Mouse (Mus musculus) embryonic facial prominence, embryonic 14.5 days (tissue): ENCODE measurements around the gene Ccdc6. TPM values are rescaled to one million over a fixed set of nuclear protein-coding genes. Genes with fewer than 3 reads are reported as not detected.

Experiments used
- ATAC-seq: fragments of 200-750 bp; cut with Nextera tagmentation; 2 replicates; pipeline ENCODE4 v1.8.0; 2017; ENCODE audit warnings: low read depth, moderate number of reproducible peaks, moderate TSS enrichment
- DNase-seq: peaks from one replicate; pipeline ENCODE4 v3.0.0-alpha.2; 2015; ENCODE audit warnings: low spot score
- H3K27ac ChIP-seq: fragments of 300-500 bp; sonication (generic); replicated peaks from 2 replicates; pipeline ENCODE4 v1.5.1; 2014; ENCODE audit warnings: low read depth, mild to moderate bottlenecking, low read length, moderate library complexity
- H3K27me3 ChIP-seq: fragments of 300-500 bp; sonication (generic); replicated peaks from 2 replicates; pipeline ENCODE4 v1.6.1; 2014; ENCODE audit warnings: low read length; ENCODE audit not compliant: control insufficient read depth, insufficient read depth
- H3K36me3 ChIP-seq: fragments of 300-500 bp; sonication (generic); 2 replicates; pipeline ENCODE4 v1.6.1; 2014; ENCODE audit warnings: low read length, mixed read lengths; ENCODE audit not compliant: control insufficient read depth, insufficient read depth
- H3K4me1 ChIP-seq: fragments of 300-500 bp; sonication (generic); 2 replicates; pipeline ENCODE4 v1.6.1; 2014; ENCODE audit warnings: antibody characterized with exemption, low read length; ENCODE audit not compliant: control insufficient read depth, insufficient read depth
- H3K4me2 ChIP-seq: fragments of 300-500 bp; sonication (generic); 2 replicates; pipeline ENCODE4 v1.6.1; 2014; ENCODE audit warnings: low read depth, mild to moderate bottlenecking, low read length, moderate library complexity, mixed read lengths
- H3K4me3 ChIP-seq: fragments of 300-500 bp; sonication (generic); 2 replicates; pipeline ENCODE4 v1.5.1; 2014; ENCODE audit warnings: low read depth, mild to moderate bottlenecking, low read length
- H3K9ac ChIP-seq: fragments of 300-500 bp; sonication (generic); 2 replicates; pipeline ENCODE4 v1.6.1; 2014; ENCODE audit warnings: low read depth, mild to moderate bottlenecking, low read length, moderate library complexity, mixed read lengths
- H3K9me3 ChIP-seq: fragments of 300-500 bp; sonication (generic); 2 replicates; pipeline ENCODE4 v1.6.1; 2016; ENCODE audit warnings: low read length; ENCODE audit not compliant: control insufficient read depth
- WGBS: fragments of 180-500 bp; shearing (Covaris S2); extraction: QIAGEN DNeasy Blood & Tissue Kit; methylation state at CpG from one replicate; pipeline ENCODE4 v1.1.7; 2014; 5-methylcytosine and 5-hydroxymethylcytosine counted together
- polyA plus RNA-seq: library from polyadenylated mRNA; unstranded; fragments of >200 nt; fragmentation: Nextera tagmentation; extraction: Ambion mirVana; gene quantifications from 2 replicates; pipeline ENCODE4 v1.2.1, GENCODE M21; 2014

Ccdc6 gene
- polyA plus RNA-seq, 1 experiment from 2014 or later = 19.7 TPM

GRCm38 (mm10) chr10:70145873-70146272 is 49.0 kb downstream of the Ccdc6 start:
- H3K27ac ChIP-seq = no peak overlapping the region; the same call in 1 of the 2 replicates
- DNase-seq = no peak
- H3K4me2 ChIP-seq = no peak overlapping the region
- no peak for ATAC-seq
- H3K9me3 ChIP-seq = peaks cover 5% of the 10 kb centered on the region; the same call in 1 of the 2 replicates
- WGBS = 74% methylated on average over 12 of the region's 12 CpGs
- H3K27me3 ChIP-seq = no peaks in the 10 kb centered on the region
- H3K4me1 ChIP-seq = peaks cover 22% of the 10 kb centered on the region
- peaks cover 41% of the 10 kb centered on the region for H3K36me3 ChIP-seq
- no peak overlapping the region for H3K9ac ChIP-seq
- H3K4me3 ChIP-seq = no peak overlapping the region

- WGBS = 14% methylated on average over 7 of the region's 7 CpGs
- H3K27ac ChIP-seq = 0 out of 2 replicates have a peak overlapping the region, but pooled peaks have one; percentile 35
- H3K4me3 ChIP-seq = no peak overlapping the region
- H3K9ac ChIP-seq = no peak overlapping the region
- no peak for ATAC-seq
- peaks cover 37% of the 10 kb centered on the region for H3K4me1 ChIP-seq
- H3K27me3 ChIP-seq = no peaks in the 10 kb centered on the region
- H3K4me2 ChIP-seq = no peak overlapping the region; the same call in 1 of the 2 replicates
- peaks cover 5% of the 10 kb centered on the region; the same call in 1 of the 2 replicates for H3K9me3 ChIP-seq
- H3K36me3 ChIP-seq = peaks cover 25% of the 10 kb centered on the region
- DNase-seq = peak; percentile 36
Observed at GRCm38 (mm10) chr10:70149093-70149492, 52.2 kb downstream of the Ccdc6 start.

DNA sequence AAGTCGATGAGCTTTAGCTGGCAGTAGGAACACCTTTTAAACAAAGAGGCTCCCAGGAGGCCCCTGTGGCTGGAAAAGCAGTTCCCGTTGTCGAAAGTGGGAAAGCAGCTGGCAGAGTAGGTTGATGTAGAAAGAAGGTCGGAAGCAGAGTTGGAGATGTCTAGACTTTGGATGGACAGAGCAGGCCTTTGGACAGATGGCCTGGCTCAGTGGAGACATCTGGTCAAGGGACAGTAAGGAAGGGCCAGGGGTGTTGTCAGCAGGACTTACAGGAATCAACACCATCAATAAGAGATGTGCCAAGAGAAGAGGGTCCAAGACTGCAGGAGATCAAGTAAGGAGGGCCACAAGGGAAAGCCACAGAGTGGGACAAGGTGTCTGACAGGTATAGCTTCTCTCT is 53.4 kb downstream of the Ccdc6 start:
- ATAC-seq = no peak
- peaks cover 5% of the 10 kb centered on the region; the same call in 1 of the 2 replicates for H3K9me3 ChIP-seq
- H3K4me1 ChIP-seq = peaks cover 37% of the 10 kb centered on the region
- no peak overlapping the region for H3K27ac ChIP-seq
- DNase-seq = peak; percentile 17
- no peak overlapping the region for H3K4me3 ChIP-seq
- 41% methylated on average over 4 of the region's 4 CpGs for WGBS
- H3K9ac ChIP-seq = no peak overlapping the region
- no peaks in the 10 kb centered on the region for H3K27me3 ChIP-seq
- H3K36me3 ChIP-seq = peaks cover 26% of the 10 kb centered on the region
- H3K4me2 ChIP-seq = no peak overlapping the region

- Histone ChIP-seq H3K27me3 (no peaks in the 10 kb centered on the region), H3K4me1 (peaks cover 37% of the 10 kb centered on the region), H3K4me3 (no peak overlapping the region), H3K36me3 (peaks cover 26% of the 10 kb centered on the region), H3K9me3 (no peaks in the 10 kb centered on the region), H3K9ac (no peak overlapping the region), H3K27ac (no peak overlapping the region), H3K4me2 (no peak overlapping the region)
- no peak for ATAC-seq
- 79% methylated on average over 10 of the region's 10 CpGs for WGBS
- no peak for DNase-seq
Observed at GRCm38 (mm10) chr10:70151171-70151570, 54.2 kb downstream of the Ccdc6 start.

DNA sequence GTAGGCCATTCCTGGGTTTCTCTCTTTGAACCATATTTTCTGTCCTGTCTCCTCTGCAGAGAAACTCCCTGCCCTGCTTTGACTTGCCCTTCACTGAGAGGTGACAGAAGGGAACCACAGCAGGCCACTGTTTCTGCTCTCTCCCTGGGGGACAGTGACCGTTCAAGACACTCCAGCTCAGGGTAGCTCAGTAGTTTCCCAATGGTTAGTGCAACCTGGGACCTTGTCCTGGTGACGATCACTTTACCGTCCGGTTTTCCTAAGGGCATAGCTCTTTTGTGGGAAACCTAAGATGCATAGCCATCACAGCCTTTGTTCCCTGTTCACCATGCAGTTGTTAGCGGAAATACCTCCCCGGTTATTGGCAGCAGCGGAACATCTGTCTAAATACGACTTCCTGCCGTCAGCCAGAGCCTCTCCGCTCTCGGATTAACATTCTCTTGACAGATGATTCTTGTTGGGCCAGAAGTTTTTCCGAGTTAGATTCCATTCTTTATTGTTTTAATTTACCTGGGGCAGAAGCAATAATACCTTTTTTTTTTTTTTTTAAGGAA is 55.3 kb downstream of the Ccdc6 start:
- H3K27me3 ChIP-seq = no peaks in the 10 kb centered on the region
- no peak overlapping the region; the same call in 1 of the 2 replicates for H3K4me2 ChIP-seq
- ATAC-seq (no peak; the same call in 1 of the 2 replicates), DNase-seq (peak; percentile 79)
- peaks cover 37% of the 10 kb centered on the region for H3K4me1 ChIP-seq
- H3K4me3 ChIP-seq = no peak overlapping the region
- H3K36me3 ChIP-seq = peaks cover 31% of the 10 kb centered on the region
- no peaks in the 10 kb centered on the region for H3K9me3 ChIP-seq
- peak overlapping the region; percentile 73 for H3K27ac ChIP-seq
- 19% methylated on average over 12 of the region's 12 CpGs for WGBS
- no peak overlapping the region for H3K9ac ChIP-seq

- Histone ChIP-seq H3K27me3 (no peaks in the 10 kb centered on the region), H3K4me2 (no peak overlapping the region), H3K4me3 (no peak overlapping the region), H3K4me1 (peaks cover 34% of the 10 kb centered on the region), H3K27ac (no peak overlapping the region), H3K9ac (no peak overlapping the region), H3K36me3 (peaks cover 34% of the 10 kb centered on the region), H3K9me3 (no peaks in the 10 kb centered on the region)
- 85% methylated on average over 16 of the region's 16 CpGs for WGBS
- DNase-seq (no peak), ATAC-seq (no peak)
Observed at GRCm38 (mm10) chr10:70153810-70154209, 56.9 kb downstream of the Ccdc6 start.

GRCm38 (mm10) chr10:70156431-70157165 is 59.7 kb downstream of the Ccdc6 start:
- H3K9ac ChIP-seq = no peak overlapping the region
- DNase-seq = no peak
- peaks cover 38% of the 10 kb centered on the region for H3K36me3 ChIP-seq
- H3K27me3 ChIP-seq = no peaks in the 10 kb centered on the region
- H3K9me3 ChIP-seq = no peaks in the 10 kb centered on the region
- ATAC-seq = peak; percentile 26; the same call in 1 of the 2 replicates
- H3K4me3 ChIP-seq = no peak overlapping the region
- peaks cover 15% of the 10 kb centered on the region for H3K4me1 ChIP-seq
- H3K27ac ChIP-seq = no peak overlapping the region
- H3K4me2 ChIP-seq = no peak overlapping the region
- WGBS = 67% methylated on average over 3 of the region's 3 CpGs

GRCm38 (mm10) chr10:70159651-70160320 is 62.9 kb downstream of the Ccdc6 start:
- Histone ChIP-seq H3K4me3 (no peak overlapping the region), H3K36me3 (peaks cover 32% of the 10 kb centered on the region), H3K9me3 (no peaks in the 10 kb centered on the region), H3K27me3 (no peaks in the 10 kb centered on the region), H3K4me1 (no peaks in the 10 kb centered on the region), H3K9ac (no peak overlapping the region), H3K27ac (no peak overlapping the region), H3K4me2 (no peak overlapping the region)
- WGBS = 69% methylated on average over 12 of the region's 12 CpGs
- DNase-seq (no peak), ATAC-seq (no peak)
